Mouse (Mus musculus) lung, postnatal 0 days (tissue): ENCODE results near the gene Tmc6. TPM values are rescaled to one million over a fixed set of nuclear protein-coding genes. Genes with fewer than 3 reads are reported as not detected.

Source experiments
- ATAC-seq: fragments of 200-750 bp; cut with Nextera tagmentation; 2 replicates; pipeline ENCODE4 v1.8.0; 2017; ENCODE audit warnings: moderate library complexity
- DNase-seq: peaks from one replicate; pipeline ENCODE4 v3.0.0-alpha.2; 2016; ENCODE audit warnings: low spot score
- H3K27ac ChIP-seq: fragments of 300-500 bp; sonication (generic); 2 replicates; pipeline ENCODE4 v1.5.1; 2014; ENCODE audit warnings: antibody characterized with exemption, mild to moderate bottlenecking, low read length, mixed read lengths
- H3K27me3 ChIP-seq: fragments of 300-500 bp; sonication (generic); replicated peaks from 2 replicates; pipeline ENCODE4 v1.6.1; 2014; ENCODE audit warnings: low read length, mixed read lengths; ENCODE audit not compliant: insufficient read depth
- H3K36me3 ChIP-seq: fragments of 300-500 bp; sonication (generic); 2 replicates; pipeline ENCODE4 v1.6.1; 2014; ENCODE audit warnings: low read length, mixed read lengths; ENCODE audit not compliant: insufficient read depth
- H3K4me1 ChIP-seq: fragments of 300-500 bp; sonication (generic); 2 replicates; pipeline ENCODE4 v1.6.1; 2014; ENCODE audit warnings: antibody characterized with exemption, low read depth, low read length, mixed read lengths; ENCODE audit not compliant: insufficient read depth
- H3K4me2 ChIP-seq: fragments of 300-500 bp; sonication (generic); replicated peaks from 2 replicates; pipeline ENCODE4 v1.6.1; 2014; ENCODE audit warnings: low read depth, mild to moderate bottlenecking, low read length, moderate library complexity, mixed read lengths
- H3K4me3 ChIP-seq: fragments of 300-500 bp; sonication (generic); 2 replicates; pipeline ENCODE4 v1.5.1; 2014; ENCODE audit warnings: low read depth, low read length
- H3K9ac ChIP-seq: fragments of 300-500 bp; sonication (generic); replicated peaks from 2 replicates; pipeline ENCODE4 v1.6.1; 2014; ENCODE audit warnings: low read depth, mild to moderate bottlenecking
- H3K9me3 ChIP-seq: fragments of 300-500 bp; sonication (generic); 2 replicates; pipeline ENCODE4 v1.6.1; 2016; ENCODE audit warnings: low read length, mixed read lengths
- CTCF ChIP-seq: IDR thresholded peaks from 2 replicates; pipeline ENCODE4 v1.5.1; 2016; ENCODE audit warnings: antibody characterized with exemption, mild to moderate bottlenecking
- EP300 ChIP-seq: IDR thresholded peaks from 2 replicates; pipeline ENCODE4 v1.6.1; 2016; ENCODE audit warnings: antibody characterized with exemption, mild to moderate bottlenecking, control low read depth
- WGBS: fragments of 180-500 bp; shearing (Covaris S2); extraction: QIAGEN DNeasy Blood & Tissue Kit; methylation state at CpG from one replicate; pipeline ENCODE4 v1.1.7; 2014; 5-methylcytosine and 5-hydroxymethylcytosine counted together
- polyA plus RNA-seq: library from polyadenylated mRNA; unstranded; fragments of >200 nt; fragmentation: Nextera tagmentation; extraction: Ambion mirVana; gene quantifications from 2 replicates; pipeline ENCODE4 v1.2.1, GENCODE M21; 2015

Tmc6 gene
- polyA plus RNA-seq, 1 experiment from 2014 or later: 34.8 TPM

- Histone ChIP-seq H3K27ac (no peak overlapping the region), H3K9me3 (no peaks in the 10 kb centered on the region), H3K9ac (no peak overlapping the region), H3K36me3 (peaks cover 37% of the 10 kb centered on the region; the same call in 1 of the 2 replicates), H3K4me2 (no peak overlapping the region), H3K4me1 (no peaks in the 10 kb centered on the region), H3K4me3 (no peak overlapping the region), H3K27me3 (no peaks in the 10 kb centered on the region)
- WGBS: 75% methylated on average over 3 of the region's 3 CpGs
- TF ChIP-seq EP300 (no peak), CTCF (no peak)
- DNase-seq (no peak), ATAC-seq (no peak)
Observed at GRCm38 (mm10) chr11:117718838-117719237, 63.2 kb downstream of the Tmc6 start.

Other genes with a start within 250 kb of the Tmc6 start
- gene Tnrc6c, start 127.9 kb downstream of the Tmc6 start, polyA plus RNA-seq: 8.9 and 9.8 TPM in 2 replicates
- 5.5 and 6.5 TPM in 2 replicates for gene Tmc8, start 122 bp downstream of the Tmc6 start, polyA plus RNA-seq
- gene 6030468B19Rik, start 15.5 kb upstream of the Tmc6 start, polyA plus RNA-seq: not detected in 2 replicates
- 0.27 TPM in 1 of 2 replicates, not detected in the other for gene Gm20708, start 27.5 kb upstream of the Tmc6 start, polyA plus RNA-seq
- gene Syngr2, start 27.5 kb upstream of the Tmc6 start, polyA plus RNA-seq: 96.0 and 108 TPM in 2 replicates
- 2.4 and 2.9 TPM in 2 replicates for gene Afmid, start 43.7 kb upstream of the Tmc6 start, polyA plus RNA-seq
- 12.4 and 16.0 TPM in 2 replicates for gene Tk1, start 43.9 kb upstream of the Tmc6 start, polyA plus RNA-seq
- 15.0 and 26.2 TPM in 2 replicates for gene Birc5, start 67.1 kb upstream of the Tmc6 start, polyA plus RNA-seq
- gene Tmem235, start 78.6 kb upstream of the Tmc6 start, polyA plus RNA-seq: not detected in 2 replicates
- gene Tha1, start 91.3 kb upstream of the Tmc6 start, polyA plus RNA-seq: 6.3 and 8.4 TPM in 2 replicates
- gene Socs3, start 187.8 kb upstream of the Tmc6 start, polyA plus RNA-seq: 27.5 and 57.0 TPM in 2 replicates
- gene Pgs1, start 204.1 kb upstream of the Tmc6 start, polyA plus RNA-seq: 88.6 and 89.5 TPM in 2 replicates